Comparison of ENCODE assay signal across 8 mouse cellular contexts in the genomic region with DNA sequence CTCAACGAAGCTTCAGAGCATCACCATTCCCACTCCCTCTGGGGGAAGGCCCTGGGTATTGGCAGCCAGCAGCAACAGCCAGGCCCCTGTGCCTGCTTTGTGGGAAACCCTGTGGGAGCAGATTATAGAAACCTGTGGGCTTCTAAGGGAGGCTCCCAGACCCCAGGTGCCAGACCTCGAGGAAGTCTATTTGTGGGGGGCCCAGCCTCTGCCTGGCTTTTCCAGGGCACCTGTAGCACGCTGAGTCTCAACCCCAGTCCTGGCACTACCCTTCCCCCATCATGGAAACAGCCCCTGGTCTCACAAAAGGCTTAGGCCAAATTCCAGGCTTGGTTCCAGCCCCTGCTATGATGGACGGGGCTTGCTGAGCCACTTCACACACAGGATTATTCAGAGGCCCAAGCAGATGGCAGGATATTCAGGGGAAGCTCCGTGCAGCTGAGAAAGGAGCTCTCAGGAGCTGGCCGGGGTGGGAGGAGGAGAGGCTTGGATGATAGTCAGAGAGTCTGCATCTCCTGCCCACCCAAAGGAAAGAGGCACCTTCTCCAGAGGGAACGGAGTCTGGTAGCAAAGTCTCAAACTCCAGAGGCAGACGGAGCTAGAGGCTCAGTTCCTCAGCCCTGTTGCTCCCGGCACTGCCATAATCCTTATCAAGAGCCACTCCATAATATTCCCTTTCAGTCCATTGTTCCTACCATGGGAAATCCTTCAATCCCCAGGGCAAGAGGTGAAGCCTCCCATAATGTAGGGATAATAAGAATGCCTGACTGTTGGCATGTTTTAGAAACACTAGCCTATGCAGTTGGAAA. TPM values are rescaled to one million over a fixed set of nuclear protein-coding genes. Genes with fewer than 3 reads are reported as not detected.
DNase-seq lines count a peak whose midpoint lies in the region; ATAC-seq and TF ChIP-seq lines count a peak whose summit lies in the region.

No protein-coding gene starts in this region.

- TF ChIP-seq CTCF in gastrocnemius, adult 2 months (IDR thresholded peaks at IDR 0.05): no peak

- 42% methylated on average over 9 of the region's 9 CpGs for WGBS in limb, embryonic 13.5 days

- no peak overlapping the region for H3K4me3 ChIP-seq in limb, embryonic 13.5 days
- H3K4me3 ChIP-seq in gastrocnemius, adult 2 months: no peak overlapping the region

- no peaks in the 10 kb centered on the region for H3K36me3 ChIP-seq in limb, embryonic 13.5 days

- H3K9ac ChIP-seq in limb, embryonic 13.5 days: no peak overlapping the region; the same call in 1 of the 2 replicates

- DNase-seq in layer of hippocampus, adult 18-20 months (ENCODE audit: low spot score in 2 of 2): peak; percentile 28 to 51
- no peak for DNase-seq in layer of hippocampus, postnatal 25 days (ENCODE audit: extremely low spot score in 1 of 2, low spot score in 1 of 2)
- DNase-seq in frontal cortex, postnatal 36 days (ENCODE audit: low spot score in 2 of 2): peak; percentile 80 to 87
- peak; percentile 91 for DNase-seq in telencephalon, adult 2 months (ENCODE audit: low read depth, low spot score)
- DNase-seq in thymus, postnatal 36 days: no peak
- DNase-seq in heart, postnatal 25 days (ENCODE audit: low spot score): no peak
- DNase-seq in gastrocnemius, adult 2 months: no peak

- intact Hi-C loops in heart, postnatal 25 days (cut with DNase I): no loop called here
- intact Hi-C loops in gastrocnemius, adult 2 months (cut with DNase I): no loop called here

- no peaks in the 10 kb centered on the region for H3K9me3 ChIP-seq in limb, embryonic 13.5 days

- peak; percentile 10; the same call in 1 of the 2 replicates for ATAC-seq in limb, embryonic 13.5 days (ENCODE audit: low FRiP score, low read depth)

- peaks cover 9% of the 10 kb centered on the region; the same call in 1 of the 2 replicates for H3K27me3 ChIP-seq in limb, embryonic 13.5 days

- H3K4me1 ChIP-seq in limb, embryonic 13.5 days: peaks cover 32% of the 10 kb centered on the region

- H3K27ac ChIP-seq in limb, embryonic 13.5 days: no peak overlapping the region
- H3K27ac ChIP-seq in gastrocnemius, adult 2 months: no peak overlapping the region

- H3K4me2 ChIP-seq in limb, embryonic 13.5 days (replicated peaks): no peak overlapping the region

RNA-seq across cellular contexts. Expression of gene Shisal1, which starts 32.7 kb away (rescaled TPM):
- total RNA-seq in layer of hippocampus, adult 18-20 months (2021): 10 to 100 TPM; 55.5 to 61.5 TPM
- 10 to 100 TPM; 62.5 to 65.1 TPM for total RNA-seq in layer of hippocampus, postnatal 25 days (2021)
- 1.9 and 2.0 TPM in 2 replicates for polyA plus RNA-seq in limb, embryonic 13.5 days (2015; fragmentation: Nextera tagmentation; extraction: Ambion mirVana)
- total RNA-seq in heart, postnatal 25 days (2021): 1 to 10 TPM in 1 of 2 experiments, under 1 TPM in 1; 0.75 to 2.4 TPM
- total RNA-seq in gastrocnemius, adult 2 months (2021): under 1 TPM; 0.23 to 0.56 TPM

Comparison
In these comparisons a context has a peak if more than half of its experiments do, and no peak if none do; other contexts are left out.
1. DNase-seq: peak in layer of hippocampus, adult 18-20 months (2 of 2), frontal cortex, postnatal 36 days (2 of 2) and telencephalon, adult 2 months (single experiment); none in layer of hippocampus, postnatal 25 days (0 of 2), thymus, postnatal 36 days (0 of 2), heart, postnatal 25 days (single experiment) and gastrocnemius, adult 2 months (single experiment).
2. RNA of gene Shisal1, which starts 32.7 kb away (total RNA-seq): 62.5 to 65.1 TPM in layer of hippocampus, postnatal 25 days and 55.5 to 61.5 TPM in layer of hippocampus, adult 18-20 months; 0.75 to 2.4 TPM in heart, postnatal 25 days and 0.23 to 0.56 TPM in gastrocnemius, adult 2 months; every median in the first group is over 10 times any median in the second.